Mouse (Mus musculus) liver, postnatal 0 days (tissue): Measurements from ENCODE around the gene Dhdds.

Experiments
- CTCF ChIP-seq: sonication (generic); IDR thresholded peaks from 2 replicates; pipeline ENCODE4 v1.5.1; 2016; ENCODE audit warnings: antibody characterized with exemption, low read depth
- EP300 ChIP-seq: IDR thresholded peaks from 2 replicates; pipeline ENCODE4 v1.6.1; 2016; ENCODE audit warnings: antibody characterized with exemption, low read depth, mild to moderate bottlenecking

DNA sequence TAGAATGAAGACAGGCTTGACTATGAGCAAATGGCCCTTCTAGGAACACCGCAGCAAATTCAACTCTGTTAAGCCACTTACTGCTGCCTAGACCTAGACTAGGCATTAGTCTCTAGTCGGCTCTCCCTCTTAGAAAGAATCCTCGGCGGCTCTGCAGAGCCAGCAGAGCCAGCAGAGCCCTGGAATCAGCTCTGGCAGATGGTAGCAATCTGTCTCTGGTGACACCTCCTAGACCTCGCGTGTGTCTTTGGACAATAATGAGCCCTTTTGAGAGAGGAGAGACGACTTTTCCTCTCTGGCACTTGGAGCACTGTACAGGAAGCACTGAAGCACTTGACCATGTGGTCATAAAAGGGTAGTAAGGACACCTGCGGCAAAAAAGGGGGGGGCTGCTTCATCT is 29.0 kb downstream of the Dhdds start:
- TF ChIP-seq CTCF (no peak), EP300 (no peak)
